Comparison of ENCODE assay signal across 8 mouse cellular contexts in the genomic region with DNA sequence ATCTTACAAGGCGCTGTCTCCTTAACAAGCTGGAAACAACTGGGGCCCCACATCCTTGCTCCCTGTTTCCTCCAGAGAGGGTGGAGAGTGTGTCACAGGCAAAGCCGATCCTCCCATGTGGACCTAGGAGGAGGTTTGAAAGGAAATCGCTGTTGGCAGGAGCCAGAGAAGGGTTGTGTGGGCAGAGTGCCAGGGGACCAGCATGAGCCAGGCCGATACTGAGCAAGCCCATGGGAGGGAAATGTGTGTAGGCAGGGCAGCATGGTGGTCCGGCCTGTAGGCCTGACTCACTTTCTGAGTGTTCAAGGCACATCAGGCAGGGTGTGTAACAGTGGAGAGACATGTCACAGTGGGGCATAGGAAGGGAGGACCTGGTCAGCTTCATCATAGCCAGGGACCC. TPM values are rescaled to one million over a fixed set of nuclear protein-coding genes. Genes with fewer than 3 reads are reported as not detected.
DNase-seq lines count a peak whose midpoint lies in the region; ATAC-seq and TF ChIP-seq lines count a peak whose summit lies in the region.

No protein-coding gene starts in this region.

- no peak overlapping the region for H3K9ac ChIP-seq in forebrain, embryonic 14.5 days (ENCODE audit: low read length)
- H3K9ac ChIP-seq in kidney, embryonic 16.5 days (replicated peaks; ENCODE audit: low read length) = no peak overlapping the region
- no peak overlapping the region for H3K9ac ChIP-seq in stomach, postnatal 0 days (ENCODE audit: low read length)
- no peak overlapping the region for H3K9ac ChIP-seq in midbrain, embryonic 15.5 days

- no peak for TF ChIP-seq CTCF in stomach, postnatal 0 days (IDR thresholded peaks at IDR 0.05; ENCODE audit: low read depth)

- H3K4me3 ChIP-seq in forebrain, embryonic 14.5 days (ENCODE audit: low read depth, low read length) = no peak overlapping the region
- H3K4me3 ChIP-seq in forebrain, embryonic 10.5 days = no peak overlapping the region
- H3K4me3 ChIP-seq in kidney, embryonic 16.5 days (ENCODE audit: low read length) = no peak overlapping the region
- no peak overlapping the region for H3K4me3 ChIP-seq in stomach, postnatal 0 days (ENCODE audit: low read depth, low read length)
- H3K4me3 ChIP-seq in midbrain, embryonic 15.5 days = no peak overlapping the region

- no peaks in the 10 kb centered on the region for H3K4me1 ChIP-seq in forebrain, embryonic 14.5 days (ENCODE audit: control insufficient read depth, insufficient read depth, low read length)
- H3K4me1 ChIP-seq in forebrain, embryonic 10.5 days = peaks cover 24% of the 10 kb centered on the region; the same call in 1 of the 2 replicates
- peaks cover 30% of the 10 kb centered on the region for H3K4me1 ChIP-seq in kidney, embryonic 16.5 days (ENCODE audit: insufficient read depth, low read length)
- no peaks in the 10 kb centered on the region for H3K4me1 ChIP-seq in stomach, postnatal 0 days (replicated peaks; ENCODE audit: control insufficient read depth, insufficient read depth)
- H3K4me1 ChIP-seq in midbrain, embryonic 15.5 days = no peaks in the 10 kb centered on the region

- 42% methylated on average over 5 of the region's 5 CpGs for WGBS in forebrain, embryonic 14.5 days
- WGBS in forebrain, embryonic 10.5 days = 89% methylated on average over 5 of the region's 5 CpGs
- 64% methylated on average over 5 of the region's 5 CpGs for WGBS in kidney, embryonic 16.5 days
- WGBS in stomach, postnatal 0 days = 31% methylated on average over 5 of the region's 5 CpGs
- WGBS in midbrain, embryonic 15.5 days = 62% methylated on average over 5 of the region's 5 CpGs

- peak; percentile 34; the same call in 1 of the 2 replicates for ATAC-seq in forebrain, embryonic 14.5 days
- 0 out of 2 replicates have a peak, but pooled peaks have one; percentile 20 for ATAC-seq in kidney, embryonic 16.5 days (ENCODE audit: low FRiP score, low TSS enrichment)
- ATAC-seq in stomach, postnatal 0 days (ENCODE audit: low FRiP score, low TSS enrichment) = peak; percentile 49
- ATAC-seq in midbrain, embryonic 15.5 days (replicated peaks) = no peak

- no peak overlapping the region for H3K4me2 ChIP-seq in forebrain, embryonic 14.5 days (ENCODE audit: low read length)
- H3K4me2 ChIP-seq in kidney, embryonic 16.5 days (replicated peaks; ENCODE audit: low read depth, low read length) = no peak overlapping the region
- H3K4me2 ChIP-seq in stomach, postnatal 0 days (replicated peaks; ENCODE audit: low read depth) = no peak overlapping the region
- no peak overlapping the region for H3K4me2 ChIP-seq in midbrain, embryonic 15.5 days

- H3K36me3 ChIP-seq in forebrain, embryonic 14.5 days (ENCODE audit: control insufficient read depth, insufficient read depth, low read length) = no peaks in the 10 kb centered on the region
- H3K36me3 ChIP-seq in forebrain, embryonic 10.5 days (replicated peaks) = no peaks in the 10 kb centered on the region
- no peaks in the 10 kb centered on the region for H3K36me3 ChIP-seq in kidney, embryonic 16.5 days (ENCODE audit: insufficient read depth, low read length)
- no peaks in the 10 kb centered on the region for H3K36me3 ChIP-seq in stomach, postnatal 0 days (ENCODE audit: control insufficient read depth, insufficient read depth, low read length)
- no peaks in the 10 kb centered on the region for H3K36me3 ChIP-seq in midbrain, embryonic 15.5 days (replicated peaks)

- no peaks in the 10 kb centered on the region for H3K9me3 ChIP-seq in forebrain, embryonic 14.5 days (replicated peaks; ENCODE audit: control insufficient read depth, low read length)
- no peaks in the 10 kb centered on the region; the same call in 1 of the 2 replicates for H3K9me3 ChIP-seq in forebrain, embryonic 10.5 days
- 0 out of 2 replicates have a peak, but pooled peaks cover 3% of the 10 kb centered on the region for H3K9me3 ChIP-seq in kidney, embryonic 16.5 days (ENCODE audit: low read length)
- no peaks in the 10 kb centered on the region for H3K9me3 ChIP-seq in stomach, postnatal 0 days (ENCODE audit: control insufficient read depth, low read length)
- peaks cover 3% of the 10 kb centered on the region; the same call in 1 of the 2 replicates for H3K9me3 ChIP-seq in midbrain, embryonic 15.5 days

- no peak for TF ChIP-seq EP300 in stomach, postnatal 0 days (optimal IDR thresholded peaks at IDR 0.05)

- H3K27ac ChIP-seq in forebrain, embryonic 14.5 days (ENCODE audit: low read depth, low read length) = no peak overlapping the region
- H3K27ac ChIP-seq in forebrain, embryonic 10.5 days = no peak overlapping the region
- H3K27ac ChIP-seq in kidney, embryonic 16.5 days (ENCODE audit: low read length) = no peak overlapping the region
- no peak overlapping the region for H3K27ac ChIP-seq in stomach, postnatal 0 days (replicated peaks)
- no peak overlapping the region for H3K27ac ChIP-seq in midbrain, embryonic 15.5 days

- no peaks in the 10 kb centered on the region for H3K27me3 ChIP-seq in forebrain, embryonic 14.5 days (replicated peaks; ENCODE audit: control insufficient read depth, insufficient read depth, low read length)
- peaks cover 40% of the 10 kb centered on the region for H3K27me3 ChIP-seq in forebrain, embryonic 10.5 days (ENCODE audit: poor library complexity, severe bottlenecking)
- H3K27me3 ChIP-seq in kidney, embryonic 16.5 days (ENCODE audit: insufficient read depth, low read length) = no peaks in the 10 kb centered on the region
- H3K27me3 ChIP-seq in stomach, postnatal 0 days (ENCODE audit: control insufficient read depth, insufficient read depth, low read length) = no peaks in the 10 kb centered on the region
- no peaks in the 10 kb centered on the region for H3K27me3 ChIP-seq in midbrain, embryonic 15.5 days (replicated peaks)

- peak; percentile 62 for DNase-seq in forebrain, embryonic 14.5 days (ENCODE audit: low spot score)
- no peak for DNase-seq in forebrain, embryonic 10.5 days (ENCODE audit: extremely low spot score, low spot score)
- peak; percentile 76 for DNase-seq in urinary bladder, postnatal 14 days (ENCODE audit: low spot score)
- no peak for DNase-seq in urinary bladder, adult 2 months (ENCODE audit: low spot score)
- peak; percentile 66 for DNase-seq in stomach, postnatal 0 days (ENCODE audit: low spot score)
- no peak for DNase-seq in left cerebral cortex, adult 11 months (ENCODE audit: low spot score)

RNA-seq across cellular contexts. Expression of a gene that starts 11.4 kb away (rescaled TPM):
- 4.8 and 6.2 TPM in 2 replicates for polyA plus RNA-seq in forebrain, embryonic 14.5 days (2014; fragmentation: Nextera tagmentation; extraction: Ambion mirVana)
- 9.0 and 11.2 TPM in 2 replicates for polyA plus RNA-seq in forebrain, embryonic 10.5 days (2016; fragmentation: Nextera tagmentation; extraction: Ambion mirVana)
- 21.0 and 21.7 TPM in 2 replicates for polyA plus RNA-seq in urinary bladder, adult 2 months (2012; rRNA removed)
- 10.9 and 14.2 TPM in 2 replicates for polyA plus RNA-seq in kidney, embryonic 16.5 days (2015; fragmentation: Nextera tagmentation; extraction: Ambion mirVana)
- polyA plus RNA-seq in stomach, postnatal 0 days (2015; fragmentation: Nextera tagmentation; extraction: Ambion mirVana) = 10.0 and 13.1 TPM in 2 replicates
- 4.8 and 5.2 TPM in 2 replicates for polyA plus RNA-seq in midbrain, embryonic 15.5 days (2015; fragmentation: Nextera tagmentation; extraction: Ambion mirVana)

RNA-seq across cellular contexts. Expression of a gene that starts 42.6 kb away (rescaled TPM):
- 1.5 and 1.8 TPM in 2 replicates for polyA plus RNA-seq in forebrain, embryonic 14.5 days (2014; fragmentation: Nextera tagmentation; extraction: Ambion mirVana)
- 3.0 TPM in 2 replicates for polyA plus RNA-seq in forebrain, embryonic 10.5 days (2016; fragmentation: Nextera tagmentation; extraction: Ambion mirVana)
- polyA plus RNA-seq in urinary bladder, adult 2 months (2012; rRNA removed) = 45.9 and 57.6 TPM in 2 replicates
- polyA plus RNA-seq in kidney, embryonic 16.5 days (2015; fragmentation: Nextera tagmentation; extraction: Ambion mirVana) = 22.8 and 24.7 TPM in 2 replicates
- 11.8 and 12.3 TPM in 2 replicates for polyA plus RNA-seq in stomach, postnatal 0 days (2015; fragmentation: Nextera tagmentation; extraction: Ambion mirVana)
- 2.5 and 3.1 TPM in 2 replicates for polyA plus RNA-seq in midbrain, embryonic 15.5 days (2015; fragmentation: Nextera tagmentation; extraction: Ambion mirVana)

Comparison
In these comparisons a context has a peak if more than half of its experiments do, and no peak if none do; other contexts are left out.
1. DNase-seq: peak in forebrain, embryonic 14.5 days (single experiment), urinary bladder, postnatal 14 days (single experiment) and stomach, postnatal 0 days (single experiment); none in forebrain, embryonic 10.5 days (single experiment), urinary bladder, adult 2 months (single experiment) and left cerebral cortex, adult 11 months (single experiment).